33 mouse cellular contexts compared by ENCODE assay signal in genomic region chr14:111295521-111295920, GRCm38 (mm10).
A peak's percentile ranks its signal among the peaks of the same experiment; 100 is the strongest.
DNase-seq lines count a peak whose midpoint lies in the region; ATAC-seq and TF ChIP-seq lines count a peak whose summit lies in the region.
"Had no signal": no experiment of that assay in that cellular context is flagged by ENCODE, and none has a peak within 500 bp of the region (broad histone marks: within the 10 kb centered on the region; RNA-seq: fewer than 3 reads in every experiment).

No protein-coding gene starts in this region.

- no peaks in the 10 kb centered on the region for H3K27me3 ChIP-seq in forebrain, embryonic 16.5 days (replicated peaks; ENCODE audit: control insufficient read depth, insufficient read depth, low read length)
- H3K27me3 ChIP-seq in forebrain, embryonic 12.5 days: no peaks in the 10 kb centered on the region
- no peaks in the 10 kb centered on the region for H3K27me3 ChIP-seq in midbrain, embryonic 12.5 days
- no peaks in the 10 kb centered on the region for H3K27me3 ChIP-seq in midbrain, embryonic 10.5 days (ENCODE audit: low read depth, poor library complexity, severe bottlenecking)
- H3K27me3 ChIP-seq in limb, embryonic 14.5 days (ENCODE audit: control insufficient read depth, insufficient read depth, low read length): no peaks in the 10 kb centered on the region
- H3K27me3 ChIP-seq: CH12.LX; embryonic facial prominence, embryonic 15.5 days; heart, embryonic 12.5 days; hindbrain, embryonic 15.5 days; limb, embryonic 15.5 days; liver, embryonic 13.5 days; megakaryocyte, embryonic 14.5 days had no signal

- WGBS in forebrain, embryonic 16.5 days: 76% methylated on average over 3 of the region's 3 CpGs
- WGBS in forebrain, embryonic 12.5 days: 85% methylated on average over 3 of the region's 3 CpGs
- WGBS in midbrain, embryonic 12.5 days: 85% methylated on average over 3 of the region's 3 CpGs
- 87% methylated on average over 3 of the region's 3 CpGs for WGBS in midbrain, embryonic 10.5 days
- 40% methylated on average over 3 of the region's 3 CpGs for WGBS in limb, embryonic 14.5 days

- no peak overlapping the region for H3K4me2 ChIP-seq in forebrain, embryonic 16.5 days (ENCODE audit: low read length)
- H3K4me2 ChIP-seq in forebrain, embryonic 12.5 days: no peak overlapping the region
- no peak overlapping the region for H3K4me2 ChIP-seq in midbrain, embryonic 12.5 days (replicated peaks)
- no peak overlapping the region for H3K4me2 ChIP-seq in limb, embryonic 14.5 days (replicated peaks; ENCODE audit: low read depth, low read length, severe bottlenecking)
- H3K4me2 ChIP-seq: embryonic facial prominence, embryonic 15.5 days; heart, embryonic 12.5 days; hindbrain, embryonic 15.5 days; limb, embryonic 15.5 days; liver, embryonic 13.5 days had no signal

- H3K36me3 ChIP-seq in forebrain, embryonic 16.5 days (ENCODE audit: control insufficient read depth, insufficient read depth): no peaks in the 10 kb centered on the region
- no peaks in the 10 kb centered on the region for H3K36me3 ChIP-seq in forebrain, embryonic 12.5 days (replicated peaks)
- no peaks in the 10 kb centered on the region for H3K36me3 ChIP-seq in midbrain, embryonic 12.5 days
- H3K36me3 ChIP-seq in midbrain, embryonic 10.5 days: no peaks in the 10 kb centered on the region
- no peaks in the 10 kb centered on the region for H3K36me3 ChIP-seq in limb, embryonic 14.5 days (ENCODE audit: control insufficient read depth, insufficient read depth, low read length)
- H3K36me3 ChIP-seq: embryonic facial prominence, embryonic 10.5 days; embryonic facial prominence, embryonic 15.5 days; heart, embryonic 12.5 days; hindbrain, embryonic 15.5 days; limb, embryonic 15.5 days; liver, embryonic 13.5 days had no signal

- peak; percentile 36 to 62 for DNase-seq in cerebellum, postnatal 10 days
- DNase-seq in cerebellum, adult 9-11 months: no peak
- DNase-seq in midbrain, embryonic 10.5 days (ENCODE audit: low spot score): no peak
- peak; percentile 9 for DNase-seq in limb, embryonic 14.5 days (ENCODE audit: low spot score)
- DNase-seq in adrenal gland, postnatal 14 days: no peak
- DNase-seq: adrenal gland, adult 2 months; cerebellum, adult 11-12 months; gastrocnemius, adult 2 months; gastrocnemius, postnatal 36 days; heart, adult 2 months; heart, postnatal 4 days; kidney, adult 9 months; kidney, postnatal 10 days; layer of hippocampus, adult 9-11 months; liver, embryonic 13.5 days; lung, adult 18-20 months; lung, postnatal 4 days; midbrain, embryonic 14.5 days; thymus, adult 2 months; thymus, postnatal 36 days had no signal

- H3K27ac ChIP-seq in forebrain, embryonic 16.5 days (ENCODE audit: low read length): no peak overlapping the region
- no peak overlapping the region for H3K27ac ChIP-seq in forebrain, embryonic 12.5 days
- no peak overlapping the region for H3K27ac ChIP-seq in midbrain, embryonic 12.5 days (replicated peaks)
- H3K27ac ChIP-seq in midbrain, embryonic 10.5 days (replicated peaks): no peak overlapping the region
- H3K27ac ChIP-seq in limb, embryonic 14.5 days (replicated peaks; ENCODE audit: low read depth, low read length): no peak overlapping the region
- H3K27ac ChIP-seq: embryonic facial prominence, embryonic 10.5 days; embryonic facial prominence, embryonic 15.5 days; gastrocnemius, adult 2 months; heart, adult 2 months; hindbrain, embryonic 15.5 days; limb, embryonic 15.5 days; liver, embryonic 13.5 days had no signal

- H3K9ac ChIP-seq in forebrain, embryonic 16.5 days (replicated peaks; ENCODE audit: low read depth, low read length): no peak overlapping the region
- H3K9ac ChIP-seq in forebrain, embryonic 12.5 days: no peak overlapping the region
- H3K9ac ChIP-seq in midbrain, embryonic 12.5 days (replicated peaks): no peak overlapping the region
- H3K9ac ChIP-seq in limb, embryonic 14.5 days (ENCODE audit: low read depth, low read length, severe bottlenecking): no peak overlapping the region
- H3K9ac ChIP-seq: embryonic facial prominence, embryonic 15.5 days; heart, embryonic 12.5 days; hindbrain, embryonic 15.5 days; limb, embryonic 15.5 days; liver, embryonic 13.5 days had no signal

- 0 out of 2 replicates have a peak, but pooled peaks have one; percentile 31 for ATAC-seq in forebrain, embryonic 16.5 days
- ATAC-seq in forebrain, embryonic 12.5 days (ENCODE audit: low FRiP score): no peak
- 0 out of 2 replicates have a peak, but pooled peaks have one; percentile 19 for ATAC-seq in midbrain, embryonic 12.5 days (ENCODE audit: low FRiP score, low read depth)
- ATAC-seq in limb, embryonic 14.5 days (ENCODE audit: low FRiP score, low read depth): no peak
- ATAC-seq: activated CD4-positive, CD25-positive, alpha-beta regulatory T cell, adult 4 months; intestine, embryonic 16.5 days; lung, postnatal 0 days had no signal

- TF ChIP-seq POLR2A in limb, embryonic 14.5 days (IDR thresholded peaks at IDR 0.05; ENCODE audit: borderline replicate concordance, extremely low read depth, insufficient read depth, insufficient read length): no peak

- H3K4me1 ChIP-seq in forebrain, embryonic 16.5 days (replicated peaks; ENCODE audit: control insufficient read depth, insufficient read depth, low read length): no peaks in the 10 kb centered on the region
- H3K4me1 ChIP-seq in forebrain, embryonic 12.5 days: no peaks in the 10 kb centered on the region
- H3K4me1 ChIP-seq in midbrain, embryonic 12.5 days: no peaks in the 10 kb centered on the region
- no peaks in the 10 kb centered on the region for H3K4me1 ChIP-seq in midbrain, embryonic 10.5 days
- H3K4me1 ChIP-seq in limb, embryonic 14.5 days (ENCODE audit: control insufficient read depth, insufficient read depth, low read length): no peaks in the 10 kb centered on the region
- H3K4me1 ChIP-seq: embryonic facial prominence, embryonic 10.5 days; embryonic facial prominence, embryonic 15.5 days; heart, embryonic 12.5 days; hindbrain, embryonic 15.5 days; limb, embryonic 15.5 days; liver, embryonic 13.5 days; megakaryocyte, embryonic 14.5 days had no signal

- H3K9me3 ChIP-seq in forebrain, embryonic 16.5 days (ENCODE audit: control insufficient read depth, low read length): no peaks in the 10 kb centered on the region
- H3K9me3 ChIP-seq in forebrain, embryonic 12.5 days: no peaks in the 10 kb centered on the region
- no peaks in the 10 kb centered on the region for H3K9me3 ChIP-seq in midbrain, embryonic 12.5 days
- no peaks in the 10 kb centered on the region for H3K9me3 ChIP-seq in midbrain, embryonic 10.5 days (replicated peaks)
- H3K9me3 ChIP-seq in limb, embryonic 14.5 days (ENCODE audit: control insufficient read depth, low read length): no peaks in the 10 kb centered on the region
- H3K9me3 ChIP-seq: embryonic facial prominence, embryonic 10.5 days; embryonic facial prominence, embryonic 15.5 days; heart, embryonic 12.5 days; hindbrain, embryonic 15.5 days; limb, embryonic 15.5 days; liver, embryonic 13.5 days; megakaryocyte, embryonic 14.5 days had no signal

- no peak overlapping the region for H3K4me3 ChIP-seq in forebrain, embryonic 16.5 days (replicated peaks; ENCODE audit: low read length)
- H3K4me3 ChIP-seq in forebrain, embryonic 12.5 days (replicated peaks): no peak overlapping the region
- no peak overlapping the region for H3K4me3 ChIP-seq in midbrain, embryonic 12.5 days
- H3K4me3 ChIP-seq in midbrain, embryonic 10.5 days: no peak overlapping the region
- no peak overlapping the region for H3K4me3 ChIP-seq in limb, embryonic 14.5 days (replicated peaks; ENCODE audit: low read length)
- H3K4me3 ChIP-seq: embryonic facial prominence, embryonic 10.5 days; embryonic facial prominence, embryonic 15.5 days; gastrocnemius, adult 2 months; heart, adult 2 months; heart, embryonic 12.5 days; hindbrain, embryonic 15.5 days; limb, embryonic 15.5 days; liver, embryonic 13.5 days; megakaryocyte, embryonic 14.5 days had no signal

Comparison
In these comparisons a context has a peak if more than half of its experiments do, and no peak if none do; other contexts are left out.
1. DNase-seq: peak in cerebellum, postnatal 10 days (2 of 2) and limb, embryonic 14.5 days (single experiment); none in cerebellum, adult 9-11 months (single experiment), midbrain, embryonic 10.5 days (single experiment) and adrenal gland, postnatal 14 days (single experiment).
2. ATAC-seq: peak in forebrain, embryonic 16.5 days (single experiment) and midbrain, embryonic 12.5 days (single experiment); none in forebrain, embryonic 12.5 days (single experiment) and limb, embryonic 14.5 days (single experiment).